Mouse (Mus musculus): ENCODE data around the gene Eid1. TPM values are rescaled to one million over a fixed set of nuclear protein-coding genes. Genes with fewer than 3 reads are reported as not detected.

The Eid1 gene
- polyA plus RNA-seq, 1 experiment = 24.6 TPM

DNA sequence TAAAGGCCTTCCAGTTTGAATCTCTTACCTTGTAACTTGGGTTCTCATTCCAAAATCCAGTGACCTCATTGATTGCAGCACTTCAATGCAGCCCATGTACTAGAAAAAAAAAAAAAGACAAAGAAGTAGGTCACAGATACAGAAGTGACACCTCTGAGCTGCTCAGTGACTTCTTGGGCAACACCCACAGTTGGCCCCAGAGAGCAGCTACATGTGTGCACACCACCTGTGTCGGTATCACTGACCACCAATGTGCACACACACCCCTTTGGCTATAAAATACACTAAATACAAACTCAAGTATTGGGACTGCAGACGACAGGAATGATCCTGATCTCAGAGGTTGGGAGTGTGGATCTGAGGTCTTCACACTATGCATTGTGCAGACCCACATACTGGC is 21.9 kb downstream of the Eid1 start:
- Histone ChIP-seq H3K4me3 (no peak overlapping the region), H3ac (ENCODE audit: control insufficient read depth, insufficient read length) (no peak overlapping the region), H3K79me2 (ENCODE audit: control insufficient read depth, insufficient read depth) (no peaks in the 10 kb centered on the region), H3K27me3 (ENCODE audit: control insufficient read depth, insufficient read depth, insufficient read length) (no peaks in the 10 kb centered on the region), H3K36me3 (ENCODE audit: control insufficient read depth, insufficient read depth) (no peaks in the 10 kb centered on the region), H3K4me2 (ENCODE audit: low read depth) (no peak overlapping the region)
- TF ChIP-seq MYOG (IDR thresholded peaks at IDR 0.05; ENCODE audit: control insufficient read depth in 1 of 3, insufficient read depth in 1 of 3, insufficient read length in 2 of 3, low read depth in 2 of 3) (no peak), TCF12 (IDR thresholded peaks at IDR 0.05; ENCODE audit: insufficient read depth, poor library complexity, severe bottlenecking) (no peak), MYOD1 (IDR thresholded peaks at IDR 0.05; ENCODE audit: control insufficient read depth in 1 of 3, insufficient read length in 2 of 3, low read depth in 2 of 3) (no peak), POLR2A (IDR thresholded peaks at IDR 0.05; ENCODE audit: insufficient read length, low read depth) (no peak), TCF3 (IDR thresholded peaks at IDR 0.05; ENCODE audit: insufficient read length, low read depth) (no peak), POLR2AphosphoS2 (IDR thresholded peaks at IDR 0.05; ENCODE audit: insufficient read length, low read depth) (no peak), USF1 (IDR thresholded peaks at IDR 0.05; ENCODE audit: low read depth) (no peak), MAX (IDR thresholded peaks at IDR 0.05; ENCODE audit: low read depth) (no peak), SRF (IDR thresholded peaks at IDR 0.05; ENCODE audit: control insufficient read depth, insufficient read length, low read depth) (no peak)

DNA sequence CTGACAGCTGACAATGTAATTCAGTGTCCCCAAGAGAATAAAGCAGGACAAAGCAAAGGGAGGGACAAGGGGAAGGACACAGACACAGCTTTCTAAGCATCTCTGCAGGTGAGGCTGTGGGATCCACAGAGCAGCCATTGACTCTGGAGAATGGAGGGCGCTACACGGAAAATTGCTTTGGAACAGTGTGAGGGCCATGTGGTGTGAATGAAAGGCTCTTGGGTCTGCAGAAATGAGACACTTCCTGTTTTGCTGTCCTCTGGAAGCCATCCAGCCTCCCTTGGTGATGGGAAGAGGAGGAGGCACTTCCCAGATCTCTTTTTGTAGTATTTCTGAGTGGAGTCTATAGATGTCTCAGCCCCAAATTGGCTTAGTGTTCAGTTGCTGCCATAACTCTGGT is 23.3 kb downstream of the Eid1 start:
- Histone ChIP-seq H3ac (ENCODE audit: control insufficient read depth, insufficient read length) (no peak overlapping the region), H3K4me3 (no peak overlapping the region), H3K27me3 (ENCODE audit: control insufficient read depth, insufficient read depth, insufficient read length) (no peaks in the 10 kb centered on the region), H3K4me2 (ENCODE audit: low read depth) (no peak overlapping the region), H3K79me2 (ENCODE audit: control insufficient read depth, insufficient read depth) (no peaks in the 10 kb centered on the region), H3K36me3 (ENCODE audit: control insufficient read depth, insufficient read depth) (no peaks in the 10 kb centered on the region)
- TF ChIP-seq E2F4 (IDR thresholded peaks at IDR 0.05; ENCODE audit: insufficient read depth) (no peak), USF1 (IDR thresholded peaks at IDR 0.05; ENCODE audit: low read depth) (no peak), CEBPB (IDR thresholded peaks at IDR 0.05; ENCODE audit: insufficient read depth, poor library complexity, severe bottlenecking) (no peak), MAX (IDR thresholded peaks at IDR 0.05; ENCODE audit: low read depth) (no peak), POLR2AphosphoS2 (IDR thresholded peaks at IDR 0.05; ENCODE audit: insufficient read length, low read depth) (no peak)

DNA sequence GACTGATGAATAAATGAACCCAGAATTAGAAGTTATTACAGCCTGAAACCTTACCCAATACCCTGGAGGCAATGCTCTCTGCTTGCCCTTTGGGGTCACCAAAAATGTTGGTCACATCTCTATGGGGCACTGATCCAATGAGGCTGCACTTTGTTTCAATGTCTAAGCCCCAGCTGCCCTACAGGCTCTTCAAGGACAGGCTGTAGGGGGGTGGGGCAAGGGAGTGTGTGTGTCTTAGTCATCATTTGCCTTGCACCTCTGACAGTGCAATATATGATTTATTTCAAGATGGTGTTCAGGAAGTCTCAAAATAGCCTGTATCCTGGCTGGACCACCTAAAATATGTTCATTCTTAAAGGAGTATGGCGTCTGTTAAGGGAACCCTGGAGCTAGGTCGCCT is 28.7 kb downstream of the Eid1 start:
- no peak overlapping the region for H3K4me3 ChIP-seq
- no peaks in the 10 kb centered on the region for H3K79me2 ChIP-seq (ENCODE audit: control insufficient read depth, insufficient read depth)
- H3K36me3 ChIP-seq (ENCODE audit: control insufficient read depth, insufficient read depth) = no peaks in the 10 kb centered on the region
- no peak overlapping the region for H3K4me2 ChIP-seq (ENCODE audit: low read depth)
- no peaks in the 10 kb centered on the region for H3K27me3 ChIP-seq (ENCODE audit: control insufficient read depth, insufficient read depth, insufficient read length)
- TF ChIP-seq SRF (IDR thresholded peaks at IDR 0.05; ENCODE audit: control insufficient read depth, insufficient read length, low read depth) (no peak), TCF12 (IDR thresholded peaks at IDR 0.05; ENCODE audit: insufficient read depth, poor library complexity, severe bottlenecking) (no peak), POLR2A (IDR thresholded peaks at IDR 0.05; ENCODE audit: insufficient read length, low read depth) (no peak), USF1 (IDR thresholded peaks at IDR 0.05; ENCODE audit: low read depth) (no peak), CEBPB (IDR thresholded peaks at IDR 0.05; ENCODE audit: insufficient read depth, poor library complexity, severe bottlenecking) (no peak), REST (IDR thresholded peaks at IDR 0.05; ENCODE audit: insufficient read depth, insufficient read length) (no peak), TCF3 (IDR thresholded peaks at IDR 0.05; ENCODE audit: insufficient read length, low read depth) (no peak), MYOD1 (IDR thresholded peaks at IDR 0.05; ENCODE audit: control insufficient read depth in 1 of 3, insufficient read length in 2 of 3, low read depth in 2 of 3) (no peak), POLR2AphosphoS2 (IDR thresholded peaks at IDR 0.05; ENCODE audit: insufficient read length, low read depth) (no peak), E2F4 (IDR thresholded peaks at IDR 0.05; ENCODE audit: insufficient read depth) (no peak), MYOG (IDR thresholded peaks at IDR 0.05; ENCODE audit: control insufficient read depth in 1 of 3, insufficient read depth in 1 of 3, insufficient read length in 2 of 3, low read depth in 2 of 3) (no peak), MAX (IDR thresholded peaks at IDR 0.05; ENCODE audit: low read depth) (no peak)
- H3ac ChIP-seq (ENCODE audit: control insufficient read depth, insufficient read length) = no peak overlapping the region

DNA sequence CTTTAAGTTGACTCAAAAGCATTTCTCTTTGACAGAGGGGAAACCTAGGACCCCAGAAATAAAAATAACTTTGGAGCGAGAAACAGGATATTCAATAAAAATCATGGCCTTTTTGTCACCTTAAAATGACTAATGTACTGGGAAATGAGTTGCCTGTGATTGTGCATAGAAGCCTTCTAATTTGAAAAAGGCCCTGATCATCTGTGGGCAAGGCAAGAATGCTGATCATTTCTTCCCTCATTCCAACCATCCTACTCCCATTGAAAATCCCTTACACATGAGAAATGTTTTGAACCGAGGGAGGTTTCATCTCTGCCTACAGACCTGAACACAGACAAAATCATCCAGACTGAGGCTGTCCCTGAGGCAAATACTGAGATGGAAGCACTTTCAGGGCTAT is 30.0 kb downstream of the Eid1 start:
- H3K4me2 ChIP-seq (ENCODE audit: low read depth) = no peak overlapping the region
- no peak overlapping the region for H3ac ChIP-seq (ENCODE audit: control insufficient read depth, insufficient read length)
- H3K4me3 ChIP-seq = no peak overlapping the region
- no peaks in the 10 kb centered on the region for H3K79me2 ChIP-seq (ENCODE audit: control insufficient read depth, insufficient read depth)
- no peak for TF ChIP-seq REST (IDR thresholded peaks at IDR 0.05; ENCODE audit: insufficient read depth, insufficient read length)
- no peak for TF ChIP-seq TCF12 (IDR thresholded peaks at IDR 0.05; ENCODE audit: insufficient read depth, poor library complexity, severe bottlenecking)
- no peak for TF ChIP-seq MYOG (IDR thresholded peaks at IDR 0.05; ENCODE audit: control insufficient read depth in 1 of 3, insufficient read depth in 1 of 3, insufficient read length in 2 of 3, low read depth in 2 of 3)
- TF ChIP-seq MAX (IDR thresholded peaks at IDR 0.05; ENCODE audit: low read depth) = no peak
- TF ChIP-seq POLR2AphosphoS2 (IDR thresholded peaks at IDR 0.05; ENCODE audit: insufficient read length, low read depth) = no peak
- no peak for TF ChIP-seq CEBPB (IDR thresholded peaks at IDR 0.05; ENCODE audit: insufficient read depth, poor library complexity, severe bottlenecking)
- TF ChIP-seq USF1 (IDR thresholded peaks at IDR 0.05; ENCODE audit: low read depth) = no peak
- TF ChIP-seq TCF3 (IDR thresholded peaks at IDR 0.05; ENCODE audit: insufficient read length, low read depth) = no peak
- no peak for TF ChIP-seq POLR2A (IDR thresholded peaks at IDR 0.05; ENCODE audit: insufficient read length, low read depth)
- TF ChIP-seq SRF (IDR thresholded peaks at IDR 0.05; ENCODE audit: control insufficient read depth, insufficient read length, low read depth) = no peak
- no peak for TF ChIP-seq MYOD1 (IDR thresholded peaks at IDR 0.05; ENCODE audit: control insufficient read depth in 1 of 3, insufficient read length in 2 of 3, low read depth in 2 of 3)
- no peak for TF ChIP-seq E2F4 (IDR thresholded peaks at IDR 0.05; ENCODE audit: insufficient read depth)
- H3K36me3 ChIP-seq (ENCODE audit: control insufficient read depth, insufficient read depth) = no peaks in the 10 kb centered on the region
- no peaks in the 10 kb centered on the region for H3K27me3 ChIP-seq (ENCODE audit: control insufficient read depth, insufficient read depth, insufficient read length)

DNA sequence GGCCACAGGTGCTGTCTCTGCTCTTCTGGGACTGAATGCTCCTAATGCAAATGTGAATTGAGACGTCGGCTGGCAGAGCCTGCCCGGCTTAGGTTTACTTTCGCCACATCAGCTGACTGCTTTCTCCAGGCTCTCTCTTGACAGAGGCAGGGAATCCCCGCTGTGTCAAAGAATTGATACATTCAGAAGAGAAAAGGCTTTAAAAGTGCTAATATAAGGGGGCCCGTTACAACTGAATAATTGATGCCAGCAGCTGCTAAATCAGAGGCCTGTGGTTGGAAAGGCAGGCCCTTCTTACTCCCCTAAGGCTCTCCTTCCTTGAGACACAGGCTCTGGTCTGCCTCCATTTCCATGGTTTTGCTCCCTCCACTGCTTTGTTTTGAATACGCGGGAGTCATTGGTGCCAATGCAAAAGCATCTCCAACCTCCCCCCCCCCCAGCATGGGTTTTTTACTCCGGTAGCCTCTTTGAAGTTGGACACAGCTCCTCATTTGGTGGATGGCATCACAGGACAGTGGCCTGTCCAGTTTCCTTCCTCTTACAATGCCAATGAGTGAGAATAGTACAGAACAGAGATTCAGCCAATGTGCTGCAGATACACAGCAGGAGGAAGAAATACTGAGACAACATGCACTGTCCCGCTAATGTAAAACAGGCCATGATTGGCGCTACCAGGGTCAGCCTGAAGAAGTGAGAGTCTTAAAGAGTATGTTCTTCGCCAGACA is 32.2 kb downstream of the Eid1 start:
- Histone ChIP-seq H3K79me2 (ENCODE audit: control insufficient read depth, insufficient read depth) (no peaks in the 10 kb centered on the region), H3K27me3 (ENCODE audit: control insufficient read depth, insufficient read depth, insufficient read length) (no peaks in the 10 kb centered on the region), H3K36me3 (ENCODE audit: control insufficient read depth, insufficient read depth) (no peaks in the 10 kb centered on the region), H3K4me2 (ENCODE audit: low read depth) (no peak overlapping the region), H3K4me3 (no peak overlapping the region), H3ac (ENCODE audit: control insufficient read depth, insufficient read length) (no peak overlapping the region)
- no peak for TF ChIP-seq POLR2A (IDR thresholded peaks at IDR 0.05; ENCODE audit: insufficient read length, low read depth)
- no peak for TF ChIP-seq MYOD1 (IDR thresholded peaks at IDR 0.05; ENCODE audit: control insufficient read depth in 1 of 3, insufficient read length in 2 of 3, low read depth in 2 of 3)
- no peak for TF ChIP-seq REST (IDR thresholded peaks at IDR 0.05; ENCODE audit: insufficient read depth, insufficient read length)
- no peak for TF ChIP-seq USF1 (IDR thresholded peaks at IDR 0.05; ENCODE audit: low read depth)
- no peak for TF ChIP-seq TCF3 (IDR thresholded peaks at IDR 0.05; ENCODE audit: insufficient read length, low read depth)
- TF ChIP-seq MAX (IDR thresholded peaks at IDR 0.05; ENCODE audit: low read depth) = no peak
- no peak for TF ChIP-seq TCF12 (IDR thresholded peaks at IDR 0.05; ENCODE audit: insufficient read depth, poor library complexity, severe bottlenecking)
- no peak for TF ChIP-seq MYOG (IDR thresholded peaks at IDR 0.05; ENCODE audit: control insufficient read depth in 1 of 3, insufficient read depth in 1 of 3, insufficient read length in 2 of 3, low read depth in 2 of 3)
- no peak for TF ChIP-seq POLR2AphosphoS2 (IDR thresholded peaks at IDR 0.05; ENCODE audit: insufficient read length, low read depth)
- no peak for TF ChIP-seq SRF (IDR thresholded peaks at IDR 0.05; ENCODE audit: control insufficient read depth, insufficient read length, low read depth)
- TF ChIP-seq CEBPB (IDR thresholded peaks at IDR 0.05; ENCODE audit: insufficient read depth, poor library complexity, severe bottlenecking) = no peak
- no peak for TF ChIP-seq E2F4 (IDR thresholded peaks at IDR 0.05; ENCODE audit: insufficient read depth)

Data from myocyte (in vitro differentiated cells).